Mouse (Mus musculus) kidney, adult 11 months (tissue): ENCODE measurements around the gene Ano10.
A peak's percentile ranks its signal among the peaks of the same experiment; 100 is the strongest.

ENCODE experiments used
- DNase-seq: peaks from one replicate; pipeline ENCODE4 v3.0.0; 2022

The Ano10 gene

DNA sequence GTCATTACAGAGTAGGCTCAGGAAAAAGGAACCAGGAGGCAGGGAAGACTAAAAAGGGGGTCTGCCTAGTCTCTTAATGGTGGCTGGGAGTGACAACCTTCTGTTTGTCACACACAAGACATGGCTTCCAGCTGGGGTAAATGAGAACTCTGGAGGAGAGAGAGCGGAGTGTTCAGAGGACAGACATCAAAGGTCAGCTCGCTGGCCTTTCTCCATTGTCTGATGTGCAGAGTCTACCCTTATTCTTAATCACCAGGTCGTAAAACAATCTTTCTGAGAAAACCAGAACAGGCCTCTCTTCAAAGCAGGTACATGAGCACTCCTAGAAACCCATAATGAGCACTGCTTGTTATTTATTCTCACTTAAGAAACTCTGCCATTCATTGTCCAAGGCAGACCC, 5.8 kb downstream of the Ano10 start:
- no peak for DNase-seq

DNA sequence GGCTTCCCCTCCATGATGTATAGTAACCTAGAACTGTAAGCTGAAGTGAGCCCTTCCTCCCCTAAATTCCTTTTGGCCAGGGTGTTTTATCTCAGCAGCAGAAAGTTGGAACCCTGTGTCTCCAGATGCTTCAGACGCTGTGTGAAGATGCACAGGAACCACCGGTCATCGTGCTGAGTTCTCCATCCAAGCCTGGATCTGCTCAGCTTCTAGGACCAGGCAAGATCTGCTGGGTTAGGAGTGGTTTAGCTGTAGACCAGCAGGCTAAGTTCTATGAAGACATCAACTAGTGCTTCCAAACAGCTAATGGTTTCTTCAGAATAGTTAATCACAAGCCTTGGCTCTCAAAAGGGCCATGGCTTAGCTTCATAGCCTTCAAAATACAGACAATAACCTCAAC, 6.7 kb downstream of the Ano10 start:
- no peak for DNase-seq

DNA sequence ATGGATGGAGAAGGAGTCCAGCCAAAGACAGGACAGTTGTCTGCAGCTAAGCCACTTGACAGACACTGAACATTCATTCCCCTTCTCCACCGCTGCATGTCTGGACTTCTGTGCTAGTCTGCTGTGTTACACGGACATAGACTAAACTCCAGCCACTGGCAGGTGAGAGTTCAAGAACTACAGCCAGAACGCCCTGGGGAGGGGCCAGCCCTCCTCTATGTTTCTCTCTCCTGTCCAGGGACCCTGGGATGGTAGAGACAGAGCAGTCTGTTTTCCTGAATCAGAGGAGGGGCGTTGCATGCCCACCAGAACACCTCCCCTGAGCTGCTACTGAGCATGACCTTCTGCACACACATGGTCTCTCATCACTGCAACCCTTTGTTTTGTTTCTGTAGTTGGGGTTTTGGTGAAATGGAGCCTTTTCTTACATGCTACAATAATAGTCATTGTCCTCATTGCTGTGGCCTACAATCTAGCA, 8.4 kb downstream of the Ano10 start:
- DNase-seq = no peak

DNA sequence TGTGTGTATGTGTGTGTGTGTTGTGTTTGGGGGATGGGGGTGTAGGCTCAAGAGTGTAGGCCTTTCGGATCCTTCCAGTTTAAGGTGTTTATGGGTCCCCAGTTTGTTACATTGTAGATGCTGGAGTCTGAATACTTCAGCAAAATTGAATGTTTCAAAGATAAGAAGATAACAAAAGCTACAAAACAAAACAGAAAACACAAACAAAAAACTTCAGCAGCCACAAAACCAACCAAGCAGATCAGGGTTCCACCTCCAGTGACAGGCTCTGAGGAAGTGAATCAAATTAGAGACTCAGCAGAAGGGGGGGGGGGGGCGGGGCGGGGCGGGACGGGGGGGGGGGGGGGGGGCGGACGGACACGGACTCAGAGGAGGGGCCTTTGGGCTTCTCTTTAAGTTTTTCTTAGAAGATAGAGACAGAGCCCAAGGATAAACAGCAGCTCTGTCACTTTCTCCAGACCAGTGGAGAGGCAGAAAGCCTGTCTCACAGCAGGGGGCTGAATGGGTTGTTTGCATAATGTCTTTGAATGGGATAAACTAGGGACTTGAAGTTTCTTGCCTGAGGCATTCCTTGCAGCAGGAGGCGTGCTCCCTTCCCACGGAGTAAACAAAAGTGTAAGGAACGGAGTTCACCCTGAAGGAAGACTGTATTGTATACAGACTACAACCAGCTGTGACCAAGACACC, 8.9 kb downstream of the Ano10 start:
- no peak for DNase-seq

DNA sequence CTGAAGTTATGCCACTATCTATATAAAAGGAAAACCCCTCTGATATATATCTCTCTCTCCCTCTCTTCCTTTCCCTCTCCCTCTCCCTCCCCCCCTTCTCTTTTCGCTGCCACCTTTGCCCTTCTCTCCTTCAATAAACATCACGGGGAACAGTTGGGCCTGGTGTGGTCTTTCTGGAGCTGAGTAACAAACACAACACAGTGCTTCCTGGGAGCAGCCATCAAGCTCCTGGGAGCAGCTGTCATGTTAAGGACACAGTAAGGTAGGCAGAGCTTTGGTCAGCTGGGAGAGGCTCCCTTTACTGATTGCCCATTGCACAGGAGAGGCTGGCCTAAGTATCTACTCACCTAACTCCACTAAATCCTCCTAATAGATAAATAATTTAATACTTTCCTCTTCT, 9.5 kb downstream of the Ano10 start:
- no peak for DNase-seq

DNA sequence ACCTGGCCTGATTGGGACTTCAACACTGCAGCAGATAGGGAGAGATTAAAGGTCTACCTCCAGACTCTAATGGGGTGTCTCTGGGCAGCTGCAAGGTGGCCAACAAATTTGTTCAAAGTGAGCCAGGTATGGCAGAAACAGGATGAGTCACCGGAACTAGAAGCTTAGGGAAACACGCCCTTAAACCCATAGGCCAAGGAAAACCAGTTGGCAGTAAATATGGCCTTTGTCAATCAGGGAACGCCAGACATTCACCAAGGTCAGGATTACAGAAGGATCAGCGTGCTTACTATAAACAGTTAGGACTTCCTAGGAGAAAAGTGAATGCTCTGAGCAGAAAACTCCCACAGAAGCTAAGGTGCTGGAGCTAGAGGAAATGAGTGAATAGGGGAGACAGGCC, 13.2 kb downstream of the Ano10 start:
- DNase-seq = no peak

DNA sequence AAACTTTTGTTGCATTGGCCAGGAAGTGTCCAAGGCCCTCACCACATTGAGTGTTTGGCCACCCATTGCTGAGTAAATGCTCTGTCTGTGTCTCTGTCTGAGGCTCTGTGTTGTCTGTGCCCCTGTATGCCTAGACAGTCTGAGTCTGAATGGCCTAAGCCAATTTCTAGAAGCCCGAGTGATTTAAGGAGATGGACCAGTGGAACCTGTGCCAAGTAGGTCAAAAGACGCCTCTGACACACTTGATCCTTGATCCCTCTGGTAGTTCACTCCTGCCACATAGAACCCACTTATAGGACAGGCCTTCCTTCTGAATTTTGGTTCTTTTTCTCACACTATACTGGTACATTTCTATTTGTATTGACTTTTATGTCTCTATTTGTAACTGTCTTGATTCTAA, 17.6 kb downstream of the Ano10 start:
- peak; percentile 33 for DNase-seq

DNA sequence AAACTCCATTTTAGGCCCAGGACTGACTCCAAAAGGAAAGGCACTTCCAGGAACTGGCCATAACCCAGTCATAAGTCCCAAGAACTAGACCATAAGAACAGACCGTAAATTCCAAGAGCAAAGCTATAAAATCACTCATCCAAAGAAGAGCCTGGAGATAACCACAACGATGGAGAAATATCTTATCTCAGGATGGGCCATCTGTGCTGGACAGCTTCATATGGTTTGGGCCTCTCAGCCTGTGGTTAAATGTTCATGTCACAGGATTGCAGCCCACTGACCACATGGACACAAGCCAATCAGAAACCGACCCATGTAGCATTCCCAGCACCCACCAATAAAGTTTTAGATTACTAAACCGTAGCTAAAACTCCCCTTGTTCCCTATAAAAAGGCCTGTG, 18.1 kb downstream of the Ano10 start:
- no peak for DNase-seq

DNA sequence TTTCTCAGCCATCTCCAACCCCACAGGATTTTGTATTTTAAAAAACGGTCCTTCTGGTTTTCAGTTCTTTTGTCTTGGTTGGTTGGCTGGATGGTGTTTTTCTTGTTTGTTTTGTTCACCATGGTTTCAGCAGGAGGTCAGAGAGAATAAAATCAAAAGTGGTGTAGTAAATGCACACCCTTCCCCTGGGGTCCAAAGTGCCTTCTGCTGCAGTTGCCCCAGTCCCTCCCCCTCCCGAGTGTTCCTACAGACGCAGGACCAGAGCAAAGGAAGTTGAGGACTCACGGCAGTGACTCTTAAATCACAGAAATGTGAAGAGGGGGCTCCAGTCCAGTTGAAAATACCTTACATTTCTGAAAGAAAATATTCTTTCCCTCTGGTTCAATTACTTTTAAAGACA, 19.9 kb downstream of the Ano10 start:
- DNase-seq = peak; percentile 40

DNA sequence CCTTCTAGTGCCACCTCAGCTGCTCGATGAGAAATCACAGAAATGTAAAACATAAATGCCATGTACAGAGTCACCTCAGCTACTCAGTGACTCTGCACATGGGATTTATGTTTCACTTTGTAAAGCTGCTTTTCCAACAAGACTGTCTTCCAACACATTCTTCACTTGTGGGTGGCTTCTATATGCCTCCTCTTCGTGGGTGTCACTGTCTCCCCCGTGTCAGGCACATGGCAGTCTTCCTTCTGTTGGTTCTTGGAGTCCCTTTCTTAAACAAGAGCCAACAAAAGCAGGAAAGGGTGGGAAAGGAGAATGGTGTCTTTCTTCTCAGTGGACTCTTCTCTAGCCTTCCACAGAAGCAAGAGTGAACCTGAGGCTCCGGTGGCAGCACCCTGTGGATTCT, 20.3 kb downstream of the Ano10 start:
- DNase-seq = no peak

DNA sequence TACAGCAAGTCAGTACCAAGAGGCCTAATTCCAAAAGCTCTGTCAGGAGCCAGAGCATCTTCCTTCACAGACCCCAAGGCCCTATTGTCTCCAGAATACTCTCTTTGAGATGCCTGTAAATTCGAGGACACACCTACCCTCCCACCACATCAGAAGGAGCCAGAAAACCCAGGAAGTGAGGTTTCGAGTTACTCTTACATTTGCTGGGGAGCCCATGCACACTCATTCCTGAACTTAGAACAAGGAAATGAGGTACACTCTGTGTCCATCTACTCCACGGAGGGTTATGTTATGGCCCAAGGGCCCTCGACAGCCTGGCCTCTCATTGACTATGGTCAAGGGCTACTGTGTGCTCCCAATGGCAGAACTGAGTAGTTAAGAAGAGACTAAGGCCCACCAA, 22.4 kb downstream of the Ano10 start:
- no peak for DNase-seq

DNA sequence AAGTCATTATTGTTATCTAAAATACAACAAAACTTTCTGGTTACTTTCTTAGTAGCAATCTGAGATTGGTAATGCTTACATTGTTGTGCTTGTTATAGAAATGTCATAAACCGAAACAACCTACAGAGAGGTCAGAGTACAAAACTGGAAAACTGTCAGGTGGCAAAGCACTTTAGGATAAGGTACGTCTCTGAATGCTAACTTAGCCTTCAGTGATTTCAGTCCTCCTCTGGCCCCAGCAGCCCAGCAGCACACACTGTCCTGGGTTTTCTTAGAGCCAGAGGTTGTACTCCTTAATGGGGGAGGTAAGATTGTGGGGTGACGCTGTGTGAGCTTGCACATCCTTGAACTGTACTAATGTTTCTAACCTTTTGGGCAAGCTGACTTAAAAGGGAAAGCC, 22.9 kb downstream of the Ano10 start:
- DNase-seq = no peak

DNA sequence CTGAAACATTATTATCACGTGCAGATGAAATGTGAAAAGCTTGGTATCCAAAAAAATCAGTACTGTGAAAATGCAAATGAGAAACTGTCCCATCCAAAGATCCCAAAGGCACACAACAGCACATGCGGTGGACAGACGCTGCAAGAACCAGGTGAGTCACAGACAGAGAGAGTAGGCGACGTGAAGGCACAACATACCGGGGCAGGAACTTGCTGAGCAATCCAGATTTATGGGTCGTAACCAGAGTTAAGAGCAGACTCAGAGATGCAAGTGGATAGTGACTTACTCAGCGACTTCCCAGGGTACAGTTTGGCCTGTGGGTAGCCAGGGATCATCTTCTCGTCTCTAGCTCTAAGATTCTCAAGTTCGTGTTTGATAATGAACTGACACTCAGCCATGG, 23.3 kb downstream of the Ano10 start:
- no peak for DNase-seq

DNA sequence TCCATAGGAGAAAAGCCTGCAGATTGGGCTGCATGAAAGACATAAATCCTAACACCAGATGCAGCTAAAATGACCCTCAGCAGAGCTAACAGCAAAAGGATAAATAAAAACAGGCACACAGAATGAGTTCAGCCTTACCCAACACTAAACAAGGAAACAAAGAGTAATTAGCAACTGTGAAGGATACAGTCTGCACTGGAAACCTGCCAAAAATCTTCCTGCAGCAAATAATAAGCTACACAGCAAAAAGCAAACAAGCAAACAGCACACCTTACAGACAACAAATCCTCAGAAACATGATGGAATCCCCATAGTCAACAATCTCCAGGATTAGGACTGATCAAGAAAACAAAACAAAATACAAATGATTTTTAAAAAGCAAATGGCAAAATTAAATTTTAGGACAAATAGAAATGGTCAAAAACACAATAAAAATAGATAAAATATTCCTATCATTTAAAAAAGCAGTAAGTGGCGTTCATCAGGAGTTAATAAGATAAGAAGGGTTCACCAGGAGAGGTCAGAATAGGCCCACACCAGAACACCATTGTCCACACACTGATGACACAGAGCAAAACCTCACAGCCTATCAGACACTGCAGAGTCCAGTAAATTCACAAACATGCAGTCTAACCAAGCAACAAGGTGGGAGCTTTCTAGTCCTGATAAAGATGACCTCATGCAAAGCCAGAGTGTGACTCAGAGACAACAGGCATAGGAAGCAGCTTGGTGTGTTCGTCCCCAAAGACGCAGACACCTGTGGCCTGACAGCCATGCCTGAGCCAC, 24.8 kb downstream of the Ano10 start:
- no peak for DNase-seq

DNA sequence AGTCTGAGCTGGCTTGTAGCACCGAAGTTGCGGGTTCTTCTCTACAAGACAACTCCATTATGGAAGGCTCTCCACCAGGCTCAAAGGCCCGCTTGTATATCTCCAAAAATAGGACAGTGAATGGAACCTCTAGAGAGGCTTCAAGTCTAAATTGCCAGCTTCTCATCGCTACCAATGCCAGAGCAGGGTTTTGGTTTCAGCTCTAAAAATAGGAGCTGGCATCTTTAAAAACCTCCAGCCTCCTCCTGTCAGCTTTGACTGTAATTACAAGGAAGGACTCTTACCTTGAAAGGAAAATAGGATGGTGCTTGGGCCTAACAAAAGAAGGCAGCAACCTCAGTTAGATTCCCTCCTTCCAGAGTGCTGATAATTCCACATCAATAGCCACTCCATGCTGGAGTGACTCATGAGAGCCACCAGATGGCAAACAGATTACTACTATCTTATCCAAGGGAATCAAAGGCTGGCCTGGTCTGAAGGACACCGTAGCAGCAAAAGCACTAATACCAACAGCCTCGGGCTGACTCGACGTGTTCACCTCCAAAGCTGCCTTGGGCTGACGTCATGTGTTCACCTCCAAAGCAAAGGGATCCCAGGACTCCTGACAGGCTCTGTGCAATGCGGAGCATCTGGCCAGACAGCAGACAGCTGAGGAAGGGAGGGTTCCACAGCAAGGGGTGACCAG, 28.6 kb downstream of the Ano10 start:
- DNase-seq = no peak

DNA sequence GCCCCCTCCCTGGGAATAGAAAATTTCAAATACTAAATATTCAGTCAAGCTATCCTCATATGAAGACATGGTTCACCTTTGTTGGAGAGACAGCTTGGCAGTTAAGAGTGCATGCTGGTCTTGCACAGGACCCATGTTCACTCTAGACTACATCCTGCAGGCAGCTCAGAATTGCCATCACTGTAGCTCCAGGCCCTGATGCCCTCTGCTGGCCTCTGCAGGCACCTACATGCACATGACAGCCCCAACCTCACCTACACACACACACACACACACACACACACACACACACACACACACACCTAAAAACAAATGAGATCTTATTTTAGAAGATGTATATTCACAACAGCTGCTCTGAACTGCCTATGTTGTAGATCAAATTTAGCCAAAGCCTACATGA, 31.1 kb downstream of the Ano10 start:
- DNase-seq = no peak

DNA sequence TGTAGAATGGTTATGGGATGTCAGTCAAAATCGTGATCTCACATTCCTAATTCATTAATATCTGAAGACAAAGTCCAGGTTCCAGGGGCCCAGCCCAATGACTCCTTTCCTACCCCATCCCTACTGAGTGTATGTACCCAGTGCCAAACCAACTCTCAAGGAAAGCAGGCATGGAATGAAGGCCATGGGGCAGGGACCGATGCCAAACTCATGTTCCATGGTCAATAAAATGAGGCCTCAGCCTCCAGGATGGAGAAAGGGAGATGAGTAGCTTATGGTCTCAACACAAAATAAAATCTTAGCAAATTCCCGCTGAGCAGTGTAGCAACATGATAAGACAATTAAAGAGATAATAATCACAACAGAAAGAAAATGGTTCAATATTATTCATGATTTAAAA, 39.8 kb downstream of the Ano10 start:
- no peak for DNase-seq

DNA sequence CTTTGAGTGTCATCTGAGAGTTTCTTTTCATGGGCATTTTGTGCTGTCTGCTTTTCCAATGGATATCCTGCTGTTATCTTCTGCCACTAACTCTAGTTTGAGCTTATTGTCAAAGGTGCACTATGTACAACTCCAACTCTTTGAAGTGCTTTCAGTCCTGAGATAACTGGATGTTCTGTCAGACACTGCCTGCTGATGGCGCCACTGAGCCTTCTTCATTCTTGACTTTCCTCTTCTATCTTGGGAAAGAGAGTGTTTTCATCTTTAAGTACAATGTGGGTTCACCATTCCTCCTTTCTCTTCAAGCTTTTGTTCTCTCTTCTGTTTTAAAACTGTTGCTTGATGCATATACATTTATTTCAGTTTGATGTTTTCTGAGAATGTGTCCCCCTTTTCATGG, 42.1 kb downstream of the Ano10 start:
- no peak for DNase-seq

DNA sequence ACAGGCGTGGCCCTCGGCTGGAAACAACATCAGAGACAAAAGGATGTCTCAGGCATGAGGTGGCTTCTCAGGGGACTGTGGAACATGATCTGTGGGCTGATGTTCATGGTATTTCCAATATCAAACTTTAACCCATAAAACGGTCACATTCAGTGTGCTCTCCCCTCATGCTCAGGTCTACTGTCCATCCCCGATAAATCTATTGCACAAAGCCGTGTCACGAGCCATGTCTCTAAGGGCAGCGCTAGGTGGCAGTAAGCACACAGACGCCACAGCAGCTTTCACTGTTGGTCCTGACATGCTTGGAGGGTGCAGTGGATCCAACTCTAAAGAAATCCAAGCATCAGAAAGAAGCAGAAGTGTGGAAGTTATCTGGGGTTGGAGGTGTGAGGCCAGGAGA, 46.1 kb downstream of the Ano10 start:
- peak; percentile 11 for DNase-seq

DNA sequence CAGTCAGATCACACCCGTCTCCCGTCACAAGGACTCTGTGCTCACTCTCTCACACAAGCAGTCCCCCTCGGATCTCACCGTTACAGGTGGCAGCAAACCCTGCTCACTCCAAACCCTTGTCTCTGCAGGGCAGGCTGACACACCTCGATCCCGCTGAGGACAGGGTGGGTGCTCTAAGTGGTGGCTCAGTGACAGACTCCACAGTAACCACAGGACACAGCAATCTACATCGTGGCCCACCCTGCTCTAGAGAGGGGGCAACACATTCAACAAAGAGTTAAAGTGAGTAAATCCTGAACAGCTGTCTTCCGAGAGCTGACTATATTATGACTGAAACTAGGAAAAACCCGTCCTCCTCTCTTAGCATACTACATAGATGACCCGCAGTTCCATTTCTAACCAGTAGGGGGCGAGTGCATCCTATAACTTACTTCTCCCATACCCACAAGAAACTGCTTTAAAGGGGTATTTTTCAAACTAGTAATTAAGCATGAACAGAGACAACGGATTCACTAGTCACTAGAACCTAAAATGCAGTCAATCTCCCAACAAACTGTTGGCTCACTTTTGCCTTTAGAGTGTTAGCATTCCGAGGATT, 46.7 kb downstream of the Ano10 start:
- peak; percentile 53 for DNase-seq

DNA sequence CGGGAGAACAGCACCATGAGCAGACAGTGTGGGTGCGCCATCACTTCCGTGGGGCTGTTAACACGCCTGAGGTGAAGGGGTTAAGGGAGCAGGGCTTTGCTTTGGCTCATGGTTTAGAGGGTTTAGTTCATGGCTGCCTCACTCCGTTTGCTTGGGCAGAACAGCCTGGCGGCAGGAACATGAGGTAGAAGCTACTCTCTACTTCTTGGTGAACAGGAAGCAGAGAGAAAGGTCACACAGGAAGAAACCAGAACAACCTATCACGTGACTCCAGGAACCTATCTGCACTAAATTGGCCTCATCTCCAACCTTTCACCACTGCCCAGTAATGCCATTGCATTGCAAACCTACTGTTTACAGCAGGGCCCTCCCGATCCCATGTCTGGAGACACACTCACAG, 48.3 kb downstream of the Ano10 start:
- DNase-seq = no peak

DNA sequence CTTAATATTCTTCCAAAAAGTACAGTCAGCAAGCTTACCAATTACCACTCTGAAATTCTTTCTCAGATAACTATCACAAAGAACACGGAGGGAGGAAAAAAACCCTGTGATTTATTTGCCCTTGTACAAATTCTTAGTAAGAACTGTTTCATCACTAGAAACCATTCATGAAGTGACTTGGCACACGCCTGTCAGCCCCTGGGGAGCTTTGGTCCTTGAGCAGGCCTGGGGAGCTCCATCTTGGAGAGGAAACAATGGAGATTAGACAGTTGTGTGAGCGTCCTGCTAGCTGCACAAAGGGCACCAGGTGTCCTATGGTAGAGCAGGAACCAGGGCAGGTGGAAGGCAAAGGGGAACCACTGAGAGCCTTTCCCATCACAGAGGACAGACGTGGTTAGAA, 48.8 kb downstream of the Ano10 start:
- DNase-seq = no peak

DNA sequence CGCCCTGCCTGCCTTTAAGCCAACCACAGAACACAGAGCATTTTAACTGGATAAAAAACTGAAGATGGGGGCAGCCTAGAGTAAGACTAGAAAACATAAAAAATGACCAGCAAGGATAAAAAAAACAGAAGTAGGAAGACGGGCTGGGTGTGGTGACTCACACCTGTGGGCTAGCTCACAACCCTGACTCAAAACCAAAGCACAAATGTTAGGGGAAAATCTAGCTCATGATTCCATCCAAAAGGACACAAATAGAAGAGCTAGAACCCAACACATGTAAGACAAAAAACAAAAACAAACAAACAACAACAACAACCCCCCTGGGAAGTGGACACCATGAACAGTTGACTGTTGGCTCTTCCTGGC, 49.4 kb downstream of the Ano10 start:
- no peak for DNase-seq
